Comparison of ENCODE assay signal across 9 mouse cellular contexts in the genomic region with DNA sequence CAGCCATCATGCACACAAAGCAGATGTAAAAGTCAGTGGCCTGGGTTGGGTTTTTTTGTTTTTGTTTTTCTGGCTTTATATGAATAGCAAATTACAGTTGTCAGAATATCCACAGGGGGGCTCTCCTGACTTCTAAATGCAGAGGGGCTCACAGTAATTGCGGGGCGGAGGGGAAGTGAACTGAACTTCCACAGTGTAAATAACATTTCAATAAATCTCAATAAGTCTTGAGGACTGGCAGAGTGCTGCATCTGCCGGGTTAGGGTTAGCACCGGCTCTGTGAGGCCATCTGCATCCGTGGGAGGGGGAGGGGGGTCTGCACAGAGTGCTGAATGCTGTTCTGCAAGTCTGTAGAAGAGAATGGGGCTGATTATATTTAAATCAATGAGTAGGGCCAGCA. TPM values are rescaled to one million over a fixed set of nuclear protein-coding genes. Genes with fewer than 3 reads are reported as not detected.
DNase-seq lines count a peak whose midpoint lies in the region; ATAC-seq and TF ChIP-seq lines count a peak whose summit lies in the region.
"Had no signal": no experiment of that assay in that cellular context is flagged by ENCODE, and none has a peak within 500 bp of the region (broad histone marks: within the 10 kb centered on the region; RNA-seq: fewer than 3 reads in every experiment).

No protein-coding gene starts in this region.

- peaks cover 25% of the 10 kb centered on the region for H3K4me1 ChIP-seq in kidney, embryonic 14.5 days (ENCODE audit: control insufficient read depth, insufficient read depth, low read length)
- H3K4me1 ChIP-seq in hindbrain, embryonic 16.5 days (ENCODE audit: control insufficient read depth, insufficient read depth, low read depth, low read length) = peaks cover 6% of the 10 kb centered on the region
- H3K4me1 ChIP-seq in midbrain, embryonic 13.5 days (replicated peaks) = peaks cover 18% of the 10 kb centered on the region

- peak; percentile 25; the same call in 1 of the 2 replicates for ATAC-seq in kidney, embryonic 14.5 days (ENCODE audit: low FRiP score, low TSS enrichment)
- peak; percentile 63 for ATAC-seq in hindbrain, embryonic 16.5 days
- ATAC-seq in midbrain, embryonic 13.5 days = peak; percentile 68

- no peak overlapping the region for H3K27ac ChIP-seq in kidney, embryonic 14.5 days (ENCODE audit: low read depth, low read length)
- no peak overlapping the region for H3K27ac ChIP-seq in hindbrain, embryonic 16.5 days (ENCODE audit: low read depth, low read length)
- H3K27ac ChIP-seq in midbrain, embryonic 13.5 days = no peak overlapping the region
- H3K27ac ChIP-seq: heart, embryonic 13.5 days had no signal

- H3K4me2 ChIP-seq in kidney, embryonic 14.5 days (replicated peaks; ENCODE audit: low read depth, low read length) = no peak overlapping the region
- no peak overlapping the region for H3K4me2 ChIP-seq in hindbrain, embryonic 16.5 days (ENCODE audit: low read length)
- no peak overlapping the region for H3K4me2 ChIP-seq in midbrain, embryonic 13.5 days (replicated peaks)
- H3K4me2 ChIP-seq: heart, embryonic 13.5 days had no signal

- H3K9ac ChIP-seq in kidney, embryonic 14.5 days (ENCODE audit: low read depth, low read length) = no peak overlapping the region
- no peak overlapping the region for H3K9ac ChIP-seq in hindbrain, embryonic 16.5 days (ENCODE audit: low read depth, low read length)
- H3K9ac ChIP-seq in midbrain, embryonic 13.5 days (replicated peaks) = no peak overlapping the region
- H3K9ac ChIP-seq: heart, embryonic 13.5 days had no signal

- H3K36me3 ChIP-seq in kidney, embryonic 14.5 days (ENCODE audit: control insufficient read depth, insufficient read depth, low read length) = no peaks in the 10 kb centered on the region
- H3K36me3 ChIP-seq in hindbrain, embryonic 16.5 days (ENCODE audit: control insufficient read depth, insufficient read depth, low read length) = no peaks in the 10 kb centered on the region
- H3K36me3 ChIP-seq in midbrain, embryonic 13.5 days = no peaks in the 10 kb centered on the region
- H3K36me3 ChIP-seq: heart, embryonic 13.5 days had no signal

- WGBS in kidney, embryonic 14.5 days = under 1% methylated on average over 5 of the region's 5 CpGs
- WGBS in hindbrain, embryonic 16.5 days = 2% methylated on average over 5 of the region's 5 CpGs
- 10% methylated on average over 5 of the region's 5 CpGs for WGBS in midbrain, embryonic 13.5 days

- no peak for TF ChIP-seq POLR2A in brain, embryonic 14.5 days (IDR thresholded peaks at IDR 0.05; ENCODE audit: borderline replicate concordance, extremely low read depth, insufficient read depth, insufficient read length, poor library complexity, severe bottlenecking)

- DNase-seq in kidney, adult 18-20 months = no peak
- DNase-seq in brain, embryonic 14.5 days (ENCODE audit: low read depth) = peak; percentile 91
- no peak for DNase-seq in thymus, adult 18-20 months
- no peak for DNase-seq in cerebellum, postnatal 25 days
- no peak for DNase-seq in natural killer cell, adult 2 months (ENCODE audit: low spot score in 2 of 2)

- no peaks in the 10 kb centered on the region for H3K27me3 ChIP-seq in kidney, embryonic 14.5 days (ENCODE audit: control insufficient read depth, insufficient read depth, low read length)
- no peaks in the 10 kb centered on the region for H3K27me3 ChIP-seq in hindbrain, embryonic 16.5 days (replicated peaks; ENCODE audit: control insufficient read depth, insufficient read depth, low read length)
- H3K27me3 ChIP-seq in midbrain, embryonic 13.5 days = 0 out of 2 replicates have a peak, but pooled peaks cover 3% of the 10 kb centered on the region

- peaks cover 5% of the 10 kb centered on the region; the same call in 1 of the 2 replicates for H3K9me3 ChIP-seq in kidney, embryonic 14.5 days (ENCODE audit: control insufficient read depth, low read length)
- no peaks in the 10 kb centered on the region for H3K9me3 ChIP-seq in hindbrain, embryonic 16.5 days (ENCODE audit: control insufficient read depth, low read length)
- H3K9me3 ChIP-seq in midbrain, embryonic 13.5 days = no peaks in the 10 kb centered on the region
- H3K9me3 ChIP-seq: heart, embryonic 13.5 days had no signal

- peak; percentile 55; the same call in 1 of the 2 replicates for TF ChIP-seq CTCF in brain, embryonic 14.5 days (IDR thresholded peaks at IDR 0.05; ENCODE audit: borderline replicate concordance, extremely low read depth, insufficient read depth, insufficient read length)

- no peak overlapping the region for H3K4me3 ChIP-seq in kidney, embryonic 14.5 days (ENCODE audit: low read length)
- H3K4me3 ChIP-seq in hindbrain, embryonic 16.5 days (ENCODE audit: low read length) = no peak overlapping the region
- no peak overlapping the region for H3K4me3 ChIP-seq in midbrain, embryonic 13.5 days (replicated peaks)
- H3K4me3 ChIP-seq: heart, embryonic 13.5 days had no signal

RNA-seq across cellular contexts. Expression of a gene that starts 50.3 kb away (rescaled TPM):
- 13.7 and 14.7 TPM in 2 replicates for polyA plus RNA-seq in kidney, embryonic 14.5 days (2014; fragmentation: Nextera tagmentation; extraction: Ambion mirVana)
- 41.9 and 64.4 TPM in 2 replicates for polyA plus RNA-seq in brain, embryonic 14.5 days (2012; rRNA removed)
- 37.7 and 41.2 TPM in 2 replicates for polyA plus RNA-seq in hindbrain, embryonic 16.5 days (2015; fragmentation: Nextera tagmentation; extraction: Ambion mirVana)
- 45.6 and 47.7 TPM in 2 replicates for polyA plus RNA-seq in midbrain, embryonic 13.5 days (2015; fragmentation: Nextera tagmentation; extraction: Ambion mirVana)
